Mouse (Mus musculus) lung, embryonic 16.5 days (tissue): ENCODE measurements around the gene Nmnat1. TPM values are rescaled to one million over a fixed set of nuclear protein-coding genes. Genes with fewer than 3 reads are reported as not detected.

Source experiments
- polyA plus RNA-seq: library from polyadenylated mRNA; unstranded; fragments of >200 nt; fragmentation: Nextera tagmentation; extraction: Ambion mirVana; gene quantifications from 2 replicates; pipeline ENCODE4 v1.2.1, GENCODE M21; 2015

Nmnat1 gene
- polyA plus RNA-seq, 1 experiment from 2014 or later: 11.9 TPM

Other genes with a start within 250 kb of the Nmnat1 start
- 31.1 and 32.5 TPM in 2 replicates for gene Kif1b, start 177.5 kb downstream of the Nmnat1 start, polyA plus RNA-seq
- 30.9 and 33.8 TPM in 2 replicates for gene Ube4b, start 58.5 kb downstream of the Nmnat1 start, polyA plus RNA-seq
- 2.0 and 3.4 TPM in 2 replicates for gene Rbp7, start 30.2 kb downstream of the Nmnat1 start, polyA plus RNA-seq
- 0.49 and 0.53 TPM in 2 replicates for gene Tmem274, start 7.8 kb downstream of the Nmnat1 start, polyA plus RNA-seq
- 35.2 and 40.7 TPM in 2 replicates for gene Lzic, start within 50 bp of the Nmnat1 start, polyA plus RNA-seq
- 57.5 and 59.7 TPM in 2 replicates for gene Ctnnbip1, start 33.0 kb upstream of the Nmnat1 start, polyA plus RNA-seq
- 13.6 and 15.3 TPM in 2 replicates for gene Clstn1, start 101.3 kb upstream of the Nmnat1 start, polyA plus RNA-seq
- gene Pik3cd, start 217.4 kb upstream of the Nmnat1 start, polyA plus RNA-seq: 5.7 and 5.9 TPM in 2 replicates